Comparison of ENCODE assay signal across 9 mouse cellular contexts in genomic region chr3:102242854-102243253, GRCm38 (mm10). TPM values are rescaled to one million over a fixed set of nuclear protein-coding genes. Genes with fewer than 3 reads are reported as not detected.
DNase-seq lines count a peak whose midpoint lies in the region; ATAC-seq and TF ChIP-seq lines count a peak whose summit lies in the region.
"Had no signal": no experiment of that assay in that cellular context is flagged by ENCODE, and none has a peak within 500 bp of the region (broad histone marks: within the 10 kb centered on the region; RNA-seq: fewer than 3 reads in every experiment).

No protein-coding gene starts in this region.

- H3K4me1 ChIP-seq in liver, postnatal 0 days (ENCODE audit: insufficient read depth), result no peaks in the 10 kb centered on the region
- H3K4me1 ChIP-seq in liver, embryonic 11.5 days (replicated peaks; ENCODE audit: control insufficient read depth, insufficient read depth, low read length), result no peaks in the 10 kb centered on the region
- no peaks in the 10 kb centered on the region for H3K4me1 ChIP-seq in midbrain, embryonic 15.5 days
- H3K4me1 ChIP-seq: liver, embryonic 13.5 days had no signal

- H3K27ac ChIP-seq in liver, postnatal 0 days (ENCODE audit: low read depth), result no peak overlapping the region
- H3K27ac ChIP-seq in liver, embryonic 11.5 days (ENCODE audit: low read depth, low read length), result no peak overlapping the region
- H3K27ac ChIP-seq in midbrain, embryonic 15.5 days, result no peak overlapping the region
- H3K27ac ChIP-seq: liver, embryonic 13.5 days had no signal

- no peak for TF ChIP-seq EP300 in liver, postnatal 0 days (IDR thresholded peaks at IDR 0.05; ENCODE audit: low read depth)

- H3K4me3 ChIP-seq in liver, postnatal 0 days (ENCODE audit: low read depth, low read length), result no peak overlapping the region
- no peak overlapping the region for H3K4me3 ChIP-seq in liver, embryonic 11.5 days (ENCODE audit: low read depth, low read length)
- H3K4me3 ChIP-seq in midbrain, embryonic 15.5 days, result no peak overlapping the region
- H3K4me3 ChIP-seq: liver, embryonic 13.5 days had no signal

- no peaks in the 10 kb centered on the region for H3K36me3 ChIP-seq in liver, postnatal 0 days (replicated peaks; ENCODE audit: insufficient read depth, low read length)
- no peaks in the 10 kb centered on the region for H3K36me3 ChIP-seq in liver, embryonic 11.5 days (ENCODE audit: control insufficient read depth, insufficient read depth, low read length)
- no peaks in the 10 kb centered on the region for H3K36me3 ChIP-seq in midbrain, embryonic 15.5 days (replicated peaks)
- H3K36me3 ChIP-seq: liver, embryonic 13.5 days had no signal

- no peak overlapping the region for H3K4me2 ChIP-seq in liver, postnatal 0 days (ENCODE audit: low read depth, low read length)
- no peak overlapping the region for H3K4me2 ChIP-seq in liver, embryonic 11.5 days
- no peak overlapping the region for H3K4me2 ChIP-seq in midbrain, embryonic 15.5 days
- H3K4me2 ChIP-seq: liver, embryonic 13.5 days had no signal

- no peaks in the 10 kb centered on the region for H3K27me3 ChIP-seq in liver, postnatal 0 days (ENCODE audit: insufficient read depth, low read length)
- H3K27me3 ChIP-seq in liver, embryonic 11.5 days (replicated peaks; ENCODE audit: control insufficient read depth, insufficient read depth, low read length), result no peaks in the 10 kb centered on the region
- H3K27me3 ChIP-seq in midbrain, embryonic 15.5 days (replicated peaks), result no peaks in the 10 kb centered on the region
- H3K27me3 ChIP-seq: liver, embryonic 13.5 days had no signal

- no peaks in the 10 kb centered on the region for H3K9me3 ChIP-seq in liver, postnatal 0 days (ENCODE audit: low read length)
- H3K9me3 ChIP-seq in liver, embryonic 11.5 days (ENCODE audit: control insufficient read depth, low read length), result no peaks in the 10 kb centered on the region
- H3K9me3 ChIP-seq in midbrain, embryonic 15.5 days, result no peaks in the 10 kb centered on the region

- 47% methylated on average over 5 of the region's 5 CpGs for WGBS in liver, postnatal 0 days (ENCODE audit: insufficient replicate concordance)
- 48% methylated on average over 5 of the region's 5 CpGs for WGBS in liver, embryonic 11.5 days
- 47% methylated on average over 5 of the region's 5 CpGs for WGBS in midbrain, embryonic 15.5 days

- H3K9ac ChIP-seq in liver, postnatal 0 days (replicated peaks), result no peak overlapping the region
- H3K9ac ChIP-seq in liver, embryonic 11.5 days (ENCODE audit: low read depth, low read length), result no peak overlapping the region
- H3K9ac ChIP-seq in midbrain, embryonic 15.5 days, result no peak overlapping the region
- H3K9ac ChIP-seq: liver, embryonic 13.5 days had no signal

- ATAC-seq in liver, postnatal 0 days, result no peak
- ATAC-seq in liver, embryonic 11.5 days (replicated peaks; ENCODE audit: low FRiP score), result no peak
- ATAC-seq in frontal cortex, adult (ENCODE audit: low TSS enrichment), result peak; percentile 96
- peak; percentile 90 for ATAC-seq in midbrain, embryonic 15.5 days (replicated peaks)
- no peak for ATAC-seq in megakaryocyte, adult 5-6 weeks (ENCODE audit: poor library complexity, severe bottlenecking)

- TF ChIP-seq CTCF in liver, postnatal 0 days (IDR thresholded peaks at IDR 0.05; ENCODE audit: low read depth), result peak; percentile 50

- DNase-seq in liver, postnatal 0 days, result no peak
- no peak for DNase-seq in liver, embryonic 11.5 days (ENCODE audit: low spot score)
- peak; percentile 5 for DNase-seq in cerebellum, adult 11-12 months
- peak; percentile 30 to 54 for DNase-seq in layer of hippocampus, adult 8-10 months (ENCODE audit: low spot score in 2 of 2)
- no peak for DNase-seq in T-cell, adult 2 months (ENCODE audit: low spot score)
- DNase-seq: liver, embryonic 13.5 days had no signal

RNA-seq across cellular contexts. Expression of gene Vangl1, which starts 38.4 kb away (rescaled TPM):
- polyA plus RNA-seq in liver, postnatal 0 days (2015; fragmentation: Nextera tagmentation; extraction: Ambion mirVana), result 21.4 and 22.8 TPM in 2 replicates
- 52.9 and 59.3 TPM in 2 replicates for polyA plus RNA-seq in liver, embryonic 11.5 days (2014; fragmentation: Nextera tagmentation; extraction: Ambion mirVana)
- 1 to 10 TPM; 5.1 to 8.7 (median 5.4) TPM for total RNA-seq in layer of hippocampus, adult 8-10 months (2022)
- polyA plus RNA-seq in midbrain, embryonic 15.5 days (2015; fragmentation: Nextera tagmentation; extraction: Ambion mirVana), result 7.5 and 9.9 TPM in 2 replicates
- 1.1 TPM in 2 replicates for total RNA-seq in megakaryocyte, adult 5-6 weeks (2015)
- total RNA-seq in megakaryocyte, adult 5-6 weeks (2017), result 0.04 and 0.77 TPM in 2 replicates

Comparison
In these comparisons a context has a peak if more than half of its experiments do, and no peak if none do; other contexts are left out.
1. ATAC-seq: peak in frontal cortex, adult (single experiment) and midbrain, embryonic 15.5 days (single experiment); none in liver, postnatal 0 days (single experiment), liver, embryonic 11.5 days (single experiment) and megakaryocyte, adult 5-6 weeks (single experiment).
2. DNase-seq: peak in cerebellum, adult 11-12 months (single experiment) and layer of hippocampus, adult 8-10 months (2 of 2); none in liver, postnatal 0 days (single experiment), liver, embryonic 11.5 days (single experiment) and T-cell, adult 2 months (single experiment).